Mouse (Mus musculus) hematopoietic multipotent progenitor cell, adult 10-12 weeks (in vitro differentiated cells): ENCODE results near the gene Foxn1. TPM values are rescaled to one million over a fixed set of nuclear protein-coding genes. Genes with fewer than 3 reads are reported as not detected.

ENCODE experiments used
- polyA plus RNA-seq: library from polyadenylated mRNA; stranded (reverse); fragments of >175 nt; gene quantifications from 2 replicates; pipeline ENCODE4 v1.2.3, GENCODE M21; 2012; ENCODE audit warnings: low replicate concordance

Gene Foxn1
- not detected in 2 replicates for polyA plus RNA-seq

GRCm38 (mm10) chr11:78386508-78387043 lies at the start of gene Foxn1:
Foxn1 (minus strand) TSS chr11:78386558.

DNA sequence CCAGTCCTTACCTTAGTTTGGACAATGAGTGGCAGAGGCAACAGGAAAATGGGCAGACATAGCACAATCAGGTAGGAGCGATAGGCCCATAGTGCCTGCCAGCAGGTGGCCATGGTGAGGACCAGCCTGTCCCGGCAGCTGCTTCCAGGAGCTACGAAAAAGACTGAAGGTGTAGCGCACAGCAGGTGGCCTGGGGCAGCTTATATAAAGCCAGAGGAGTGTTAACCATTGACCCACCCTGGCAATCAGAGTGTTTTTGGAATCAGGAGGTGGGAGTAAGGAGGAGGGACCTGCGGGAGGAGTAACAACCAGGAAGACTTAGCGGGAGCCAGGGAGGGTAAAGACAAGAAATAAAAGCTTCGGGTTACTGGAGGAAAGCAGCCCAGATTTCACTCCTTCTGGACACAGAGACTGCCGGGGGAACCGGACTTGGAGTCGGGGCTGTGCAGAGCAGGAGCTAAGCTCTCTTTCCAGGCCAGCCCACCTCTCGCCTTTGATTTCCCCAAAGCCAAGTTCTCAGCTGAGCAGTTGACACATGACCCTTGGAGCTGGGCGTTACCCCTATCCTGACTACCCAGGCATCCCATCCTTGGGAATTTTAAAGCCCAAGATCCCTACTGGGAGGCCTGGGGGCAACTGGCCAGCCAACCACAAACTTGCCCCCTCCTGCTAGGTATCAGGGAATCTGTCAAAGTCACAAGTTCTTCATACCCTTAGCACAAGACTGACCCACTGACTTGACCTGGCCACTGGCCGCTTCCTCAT lies 35.9 kb upstream of the Foxn1 start, which contains the start of gene Slc13a2:
Slc13a2 (minus strand) TSS at position 163 of the 765 bp plus-strand sequence.

GRCm38 (mm10) chr11:78343381-78344327 lies 42.7 kb downstream of the Foxn1 start, which contains the start of gene Unc119:
Unc119 (plus strand) TSS chr11:78343482.

GRCm38 (mm10) chr11:78327634-78328511 lies 58.5 kb downstream of the Foxn1 start, which contains the start of gene Pigs:
Pigs (plus strand) TSS chr11:78328415.

GRCm38 (mm10) chr11:78322860-78323259 lies 63.5 kb downstream of the Foxn1 start, which contains the start of gene Aldoc:
Aldoc (plus strand) TSS chr11:78322968.

Other genes starting within 250 kb of the Foxn1 start
- gene Traf4, start 221.0 kb downstream of the Foxn1 start, polyA plus RNA-seq: 21.7 and 48.0 TPM in 2 replicates
- gene Nek8, start 209.9 kb downstream of the Foxn1 start, polyA plus RNA-seq: 10.0 and 12.8 TPM in 2 replicates
- 27.8 and 37.9 TPM in 2 replicates for gene Tlcd1, start 209.8 kb downstream of the Foxn1 start, polyA plus RNA-seq
- 197 and 2,234 TPM in 2 replicates for gene Rpl23a, start 203.0 kb downstream of the Foxn1 start, polyA plus RNA-seq
- 7.2 and 11.3 TPM in 2 replicates for gene Rab34, start 198.1 kb downstream of the Foxn1 start, polyA plus RNA-seq
- gene Proca1, start 193.2 kb downstream of the Foxn1 start, polyA plus RNA-seq: 0.20 TPM in 1 of 2 replicates, not detected in the other
- gene Sdf2, start 140.8 kb downstream of the Foxn1 start, polyA plus RNA-seq: 7.2 and 15.6 TPM in 2 replicates
- gene Supt6, start 140.6 kb downstream of the Foxn1 start, polyA plus RNA-seq: 68.1 and 97.6 TPM in 2 replicates
- gene 2610507B11Rik, start 124.8 kb downstream of the Foxn1 start, polyA plus RNA-seq: 23.0 and 73.1 TPM in 2 replicates
- not detected in 2 replicates for gene BC030499, start 95.7 kb downstream of the Foxn1 start, polyA plus RNA-seq
- 2.1 and 18.1 TPM in 2 replicates for gene Spag5, start 85.0 kb downstream of the Foxn1 start, polyA plus RNA-seq
- 0.53 and 3.2 TPM in 2 replicates for gene Aldoc, start 63.6 kb downstream of the Foxn1 start, polyA plus RNA-seq
- 39.9 and 105 TPM in 2 replicates for gene Pigs, start 58.1 kb downstream of the Foxn1 start, polyA plus RNA-seq
- 58.3 and 116 TPM in 2 replicates for gene Unc119, start 43.1 kb downstream of the Foxn1 start, polyA plus RNA-seq
- gene Slc13a2, start 35.7 kb upstream of the Foxn1 start, polyA plus RNA-seq: 0.12 TPM in 1 of 2 replicates, not detected in the other
- gene Slc46a1, start 79.1 kb upstream of the Foxn1 start, polyA plus RNA-seq: 1.1 and 1.9 TPM in 2 replicates
- 0.72 and 1.3 TPM in 2 replicates for gene Sarm1, start 111.2 kb upstream of the Foxn1 start, polyA plus RNA-seq
- not detected in 2 replicates for gene Vtn, start 112.5 kb upstream of the Foxn1 start, polyA plus RNA-seq
- not detected in 2 replicates for gene Sebox, start 116.9 kb upstream of the Foxn1 start, polyA plus RNA-seq
- 12.6 and 34.2 TPM in 2 replicates for gene Tmem199, start 125.6 kb upstream of the Foxn1 start, polyA plus RNA-seq
- gene Poldip2, start 125.6 kb upstream of the Foxn1 start, polyA plus RNA-seq: 19.9 and 24.5 TPM in 2 replicates
- 7.6 and 11.1 TPM in 2 replicates for gene Tnfaip1, start 149.8 kb upstream of the Foxn1 start, polyA plus RNA-seq
- 16.0 and 48.5 TPM in 2 replicates for gene Ift20, start 149.8 kb upstream of the Foxn1 start, polyA plus RNA-seq
- 3.9 and 6.0 TPM in 2 replicates for gene Tmem97, start 164.2 kb upstream of the Foxn1 start, polyA plus RNA-seq